Mouse (Mus musculus): ENCODE results near the gene Adam1b. TPM values are rescaled to one million over a fixed set of nuclear protein-coding genes. Genes with fewer than 3 reads are reported as not detected.
A peak's percentile ranks its signal among the peaks of the same experiment; 100 is the strongest.

Adam1b gene
- total RNA-seq, 2 experiments from 2014 or later, result not detected

DNA sequence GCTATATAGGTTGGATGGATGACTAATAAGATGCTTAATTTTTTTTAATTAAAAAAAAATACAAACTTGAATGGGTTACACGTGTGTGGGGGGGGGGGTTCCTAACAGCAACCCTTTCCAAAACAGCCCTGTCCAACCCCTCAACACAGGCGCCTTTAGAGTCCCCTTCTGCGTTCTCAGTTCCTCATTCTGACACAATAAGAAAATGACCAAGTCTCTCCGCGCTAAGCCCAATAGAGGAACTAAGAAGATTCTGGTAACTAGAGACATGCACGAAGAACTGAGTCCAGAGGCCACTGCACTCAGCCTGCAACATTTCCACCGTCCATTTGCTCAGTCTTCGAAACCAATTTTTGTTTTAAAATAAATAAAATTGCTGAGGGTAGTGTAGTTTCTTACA is 52.0 kb downstream of the Adam1b start:
- peak; percentile 12 to 14 for DNase-seq

DNA sequence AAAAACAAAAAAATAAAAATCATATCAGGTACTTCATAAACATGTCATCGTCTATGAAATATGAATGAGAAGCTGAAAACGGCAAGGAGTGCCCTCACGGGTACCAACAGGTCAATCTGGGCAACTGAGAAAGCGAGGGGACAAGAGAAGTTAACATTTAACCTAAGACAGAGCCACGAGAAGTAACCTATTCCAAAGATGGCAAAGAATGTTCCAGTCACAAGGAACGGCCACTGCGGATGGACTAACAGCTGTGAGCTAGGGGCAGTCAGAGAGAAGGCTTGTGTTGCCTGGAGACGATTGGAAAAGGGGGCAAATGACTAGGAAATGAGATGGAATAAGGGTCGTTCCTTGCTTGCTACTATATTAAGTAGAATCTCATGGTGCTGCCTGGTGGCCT is 52.8 kb downstream of the Adam1b start:
- intact Hi-C loops (cut with DNase I), result loop anchor here (1.0 to 5.0 kb wide), 3 partner anchors 27 to 152 kb away; no protein-coding TSS in a partner anchor

More for the DNA sequence above, 52.0 kb downstream of the Adam1b start:
- intact Hi-C loops (cut with DNase I), result loop anchor here (5.0 kb wide), 2 partner anchors 91 to 151 kb away; no protein-coding TSS in a partner anchor

More for the DNA sequence above, 52.8 kb downstream of the Adam1b start:
- no peak for DNase-seq

Other genes starting within 250 kb of the Adam1b start
- gene Trafd1, start 117.8 kb downstream of the Adam1b start, total RNA-seq (2021), result 10 to 100 TPM; 60.7 to 65.0 TPM
- gene Naa25, start 105.5 kb downstream of the Adam1b start, total RNA-seq (2021), result 10 to 100 TPM; 20.8 to 23.5 TPM
- 10 to 100 TPM; 11.9 to 12.4 TPM for gene Tmem116, start 51.5 kb downstream of the Adam1b start, total RNA-seq (2021)
- gene Erp29, start 50.9 kb downstream of the Adam1b start, total RNA-seq (2021), result 10 to 100 TPM; 71.5 to 78.6 TPM
- gene Adam1a, start 42.0 kb upstream of the Adam1b start, total RNA-seq (2021), result 1 to 10 TPM; 1.8 to 1.9 TPM
- not detected for gene Gm42878, start 42.0 kb upstream of the Adam1b start, total RNA-seq (2021)
- gene Mapkapk5, start 42.5 kb upstream of the Adam1b start, total RNA-seq (2021), result 10 to 100 TPM; 85.1 to 89.3 TPM
- gene Aldh2, start 90.4 kb upstream of the Adam1b start, total RNA-seq (2021), result 100 to 1,000 TPM; 263 to 319 TPM
- 10 to 100 TPM; 64.8 to 73.6 TPM for gene Acad12, start 115.5 kb upstream of the Adam1b start, total RNA-seq (2021)
- gene Acad10, start 157.1 kb upstream of the Adam1b start, total RNA-seq (2021), result 10 to 100 TPM; 19.8 to 23.8 TPM
- 10 to 100 TPM; 29.8 to 31.9 TPM for gene Brap, start 157.1 kb upstream of the Adam1b start, total RNA-seq (2021)
- 100 to 1,000 TPM; 138 to 149 TPM for gene Atxn2, start 207.9 kb upstream of the Adam1b start, total RNA-seq (2021)

Data from heart, postnatal 36 days (tissue).